Mouse (Mus musculus) brain, embryonic 14.5 days (tissue): ENCODE results near the gene Mindy3.

Experiments used
- CTCF ChIP-seq: fragments of 200-500 bp; IDR thresholded peaks from 2 replicates; pipeline ENCODE4 v1.5.1; 2012; ENCODE audit warnings: inconsistent platforms, mild to moderate bottlenecking, moderate library complexity, borderline replicate concordance; ENCODE audit not compliant: insufficient read depth, insufficient read length; ENCODE audit errors: extremely low read depth
- POLR2A ChIP-seq: fragments of 200-500 bp; IDR thresholded peaks from 2 replicates; pipeline ENCODE4 v1.6.1; 2012; ENCODE audit warnings: mild to moderate bottlenecking, inconsistent platforms, borderline replicate concordance; ENCODE audit not compliant: poor library complexity, insufficient read depth, insufficient read length, severe bottlenecking; ENCODE audit errors: extremely low read depth

DNA sequence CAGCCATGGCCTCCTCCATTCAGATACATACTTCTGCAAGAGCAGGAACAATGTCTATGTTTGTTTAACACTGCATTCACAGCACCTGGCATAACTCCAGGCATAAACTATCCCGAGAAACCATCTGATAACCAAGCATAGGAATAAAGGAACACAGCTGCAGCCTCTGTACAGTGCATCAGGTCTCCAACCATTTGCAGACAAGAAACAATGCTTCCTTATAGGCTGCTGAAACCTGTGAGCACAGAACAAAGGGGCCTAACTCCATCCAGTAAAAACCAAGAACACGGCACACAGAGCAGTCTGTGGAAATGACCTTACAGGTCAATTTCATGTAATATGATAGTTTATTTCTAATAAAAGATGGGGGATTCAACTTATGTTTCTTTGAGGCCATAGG, 39.0 kb downstream of the Mindy3 start:
- TF ChIP-seq CTCF, result no peak
- TF ChIP-seq POLR2A, result no peak
